Mouse (Mus musculus) cortical plate, adult 2 months (tissue): ENCODE data around the gene Trrap. TPM values are rescaled to one million over a fixed set of nuclear protein-coding genes. Genes with fewer than 3 reads are reported as not detected.
A peak's percentile ranks its signal among the peaks of the same experiment; 100 is the strongest.

Experiments used
- H3K27ac ChIP-seq: fragments of 200-500 bp; 2 replicates; pipeline ENCODE4 v1.5.1; 2012; ENCODE audit warnings: low read length, control low read depth, inconsistent platforms; ENCODE audit not compliant: insufficient read depth
- H3K4me1 ChIP-seq: fragments of 200-500 bp; 2 replicates; pipeline ENCODE4 v1.6.1; 2011; ENCODE audit warnings: low read length; ENCODE audit not compliant: control insufficient read depth, insufficient read depth
- H3K4me3 ChIP-seq: fragments of 200-500 bp; 2 replicates; pipeline ENCODE4 v1.5.1; 2011; ENCODE audit warnings: mild to moderate bottlenecking, low read length, control low read depth; ENCODE audit not compliant: insufficient read depth
- CTCF ChIP-seq: fragments of 200-500 bp; IDR thresholded peaks from 2 replicates; pipeline ENCODE4 v1.5.1; 2011; ENCODE audit warnings: mild to moderate bottlenecking, control low read depth, low read length; ENCODE audit not compliant: insufficient read depth; ENCODE audit errors: extremely low read depth
- POLR2A ChIP-seq: fragments of 200-500 bp; IDR thresholded peaks from 2 replicates; pipeline ENCODE4 v1.6.1; 2011; ENCODE audit warnings: mild to moderate bottlenecking, low read length, control low read depth; ENCODE audit not compliant: insufficient read depth; ENCODE audit errors: extremely low read depth
- polyA plus RNA-seq: library from polyadenylated mRNA; depleted of rRNA; stranded (reverse); fragments of >200 nt; gene quantifications from 2 replicates; pipeline ENCODE4 v1.2.3, GENCODE M21; 2012; rRNA removed

Trrap gene
- polyA plus RNA-seq, 1 experiment, result 160 TPM

GRCm38 (mm10) chr5:144907591-144907990 is 140.1 kb downstream of the Trrap start:
- Histone ChIP-seq H3K27ac (no peak overlapping the region), H3K4me1 (no peaks in the 10 kb centered on the region), H3K4me3 (no peak overlapping the region)
- TF ChIP-seq POLR2A, result no peak
- peak; percentile 40; the same call in 1 of the 2 replicates for TF ChIP-seq CTCF

Other genes with a start within 250 kb of the Trrap start
- 57.3 and 59.4 TPM in 2 replicates for gene Nptx2, start 221.8 kb upstream of the Trrap start, polyA plus RNA-seq
- gene Tmem130, start 5.9 kb upstream of the Trrap start, polyA plus RNA-seq, result 117 and 126 TPM in 2 replicates
- gene Smurf1, start 198.1 kb downstream of the Trrap start, polyA plus RNA-seq, result 33.8 and 34.0 TPM in 2 replicates